Mouse (Mus musculus): ENCODE measurements at regions not wholly inside any gene's neighbourhood (a gene's known extent, or its start where the extent isn't known, plus 50 kb on each side); places are given as distances from the start of the nearest gene placed in this dataset.
A peak's percentile ranks its signal among the peaks of the same experiment; 100 is the strongest.

GRCm38 (mm10) chr8:93740281-93740680 lies 69.5 kb upstream of the Gnao1 start:
- Histone ChIP-seq H3K9ac (ENCODE audit: low read length) (no peak overlapping the region), H3K4me3 (ENCODE audit: low read depth, low read length) (no peak overlapping the region), H3K9me3 (ENCODE audit: control insufficient read depth, low read length) (no peaks in the 10 kb centered on the region), H3K36me3 (ENCODE audit: control insufficient read depth, insufficient read depth, low read length) (no peaks in the 10 kb centered on the region), H3K27me3 (replicated peaks; ENCODE audit: control insufficient read depth, insufficient read depth, low read length) (no peaks in the 10 kb centered on the region), H3K4me2 (ENCODE audit: low read length) (no peak overlapping the region), H3K27ac (ENCODE audit: low read depth) (no peak overlapping the region), H3K4me1 (replicated peaks; ENCODE audit: control insufficient read depth, insufficient read depth, low read length) (no peaks in the 10 kb centered on the region)
- DNase-seq (ENCODE audit: low spot score) (no peak), ATAC-seq (replicated peaks; ENCODE audit: low FRiP score, low TSS enrichment, low read depth) (no peak)
- 74% methylated on average over 3 of the region's 3 CpGs for WGBS

DNA sequence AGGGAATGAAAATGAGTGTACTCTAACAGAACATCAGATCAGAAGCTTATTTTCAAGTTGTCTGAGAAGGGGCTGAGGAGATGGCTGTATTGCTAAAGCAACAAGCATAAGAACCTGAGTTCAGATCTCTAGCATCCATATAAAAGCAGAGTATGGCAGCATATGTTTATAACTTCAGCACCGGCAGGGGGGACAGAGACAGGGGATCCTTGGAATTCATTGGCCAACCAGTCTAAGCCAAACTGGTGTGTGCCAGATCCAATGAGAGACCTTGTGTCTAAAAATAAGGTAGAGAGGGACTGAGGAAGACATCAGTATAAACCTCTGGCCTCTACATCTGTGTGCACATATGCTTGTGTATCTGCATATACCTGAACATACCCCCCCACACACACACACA lies 61.0 kb upstream of the Gnao1 start:
- peak; percentile 56 for DNase-seq (ENCODE audit: low spot score)
- Histone ChIP-seq H3K27ac (ENCODE audit: low read depth) (no peak overlapping the region), H3K4me3 (ENCODE audit: low read depth, low read length) (no peak overlapping the region), H3K27me3 (replicated peaks; ENCODE audit: control insufficient read depth, insufficient read depth, low read length) (no peaks in the 10 kb centered on the region), H3K36me3 (ENCODE audit: control insufficient read depth, insufficient read depth, low read length) (no peaks in the 10 kb centered on the region), H3K9ac (ENCODE audit: low read length) (no peak overlapping the region), H3K9me3 (ENCODE audit: control insufficient read depth, low read length) (no peaks in the 10 kb centered on the region), H3K4me2 (ENCODE audit: low read length) (no peak overlapping the region), H3K4me1 (replicated peaks; ENCODE audit: control insufficient read depth, insufficient read depth, low read length) (no peaks in the 10 kb centered on the region)
- 42% methylated on average over 1 of the region's 1 CpGs for WGBS
- ATAC-seq (replicated peaks; ENCODE audit: low FRiP score, low TSS enrichment, low read depth): no peak

GRCm38 (mm10) chr8:93750921-93751320 lies 58.8 kb upstream of the Gnao1 start:
- Histone ChIP-seq H3K27ac (ENCODE audit: low read depth) (no peak overlapping the region), H3K4me2 (ENCODE audit: low read length) (no peak overlapping the region), H3K27me3 (replicated peaks; ENCODE audit: control insufficient read depth, insufficient read depth, low read length) (no peaks in the 10 kb centered on the region), H3K4me3 (ENCODE audit: low read depth, low read length) (no peak overlapping the region), H3K4me1 (replicated peaks; ENCODE audit: control insufficient read depth, insufficient read depth, low read length) (no peaks in the 10 kb centered on the region), H3K36me3 (ENCODE audit: control insufficient read depth, insufficient read depth, low read length) (no peaks in the 10 kb centered on the region), H3K9me3 (ENCODE audit: control insufficient read depth, low read length) (no peaks in the 10 kb centered on the region), H3K9ac (ENCODE audit: low read length) (no peak overlapping the region)
- ATAC-seq (replicated peaks; ENCODE audit: low FRiP score, low TSS enrichment, low read depth) (no peak), DNase-seq (ENCODE audit: low spot score) (no peak)
- WGBS: 78% methylated on average over 2 of the region's 2 CpGs

DNA sequence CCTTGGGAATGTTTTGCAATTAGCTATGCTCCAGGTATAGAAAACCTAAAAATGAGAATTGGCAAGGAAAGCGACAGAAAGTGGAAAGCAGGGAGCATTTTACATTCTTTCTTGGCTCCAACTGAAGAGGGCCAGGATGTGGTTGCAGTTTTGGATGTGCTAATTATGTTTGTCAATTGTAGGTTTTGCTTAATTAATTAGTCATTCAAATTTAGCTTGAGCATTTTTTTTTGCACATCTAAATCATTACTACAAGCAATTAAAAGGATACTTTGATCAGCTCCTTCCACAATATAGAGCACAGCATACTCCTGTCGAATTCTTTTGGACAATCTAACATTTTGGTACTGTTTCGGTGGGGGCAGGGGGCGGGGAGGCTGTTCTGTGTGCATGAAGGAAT lies 53.8 kb upstream of the Gnao1 start:
- Histone ChIP-seq H3K9ac (ENCODE audit: low read length) (no peak overlapping the region), H3K36me3 (ENCODE audit: control insufficient read depth, insufficient read depth, low read length) (no peaks in the 10 kb centered on the region), H3K27ac (ENCODE audit: low read depth) (no peak overlapping the region), H3K4me2 (ENCODE audit: low read length) (no peak overlapping the region), H3K4me1 (replicated peaks; ENCODE audit: control insufficient read depth, insufficient read depth, low read length) (no peaks in the 10 kb centered on the region), H3K4me3 (ENCODE audit: low read depth, low read length) (no peak overlapping the region), H3K27me3 (replicated peaks; ENCODE audit: control insufficient read depth, insufficient read depth, low read length) (no peaks in the 10 kb centered on the region), H3K9me3 (ENCODE audit: control insufficient read depth, low read length) (no peaks in the 10 kb centered on the region)
- 88% methylated on average over 4 of the region's 4 CpGs for WGBS
- DNase-seq (ENCODE audit: low spot score) (no peak), ATAC-seq (replicated peaks; ENCODE audit: low FRiP score, low TSS enrichment, low read depth) (no peak)
